Mouse (Mus musculus): ENCODE results near the gene Pik3c2g. TPM values are rescaled to one million over a fixed set of nuclear protein-coding genes. Genes with fewer than 3 reads are reported as not detected.

Pik3c2g gene
- polyA plus RNA-seq, 1 experiment from 2014 or later, result 3.2 TPM

- Histone ChIP-seq H3K4me3 (ENCODE audit: low read depth, low read length) (no peak overlapping the region), H3K27me3 (ENCODE audit: control insufficient read depth, insufficient read depth, low read length) (no peaks in the 10 kb centered on the region), H3K9me3 (ENCODE audit: control insufficient read depth, low read depth, low read length) (no peaks in the 10 kb centered on the region), H3K4me2 (replicated peaks; ENCODE audit: low read depth, low read length) (no peak overlapping the region), H3K36me3 (ENCODE audit: control insufficient read depth, insufficient read depth, low read length) (no peaks in the 10 kb centered on the region), H3K27ac (ENCODE audit: low read length) (no peak overlapping the region), H3K4me1 (ENCODE audit: control insufficient read depth, insufficient read depth, low read length) (no peaks in the 10 kb centered on the region), H3K9ac (replicated peaks; ENCODE audit: low read depth, low read length) (no peak overlapping the region)
- WGBS, result 47% methylated on average over 3 of the region's 3 CpGs
- no peak for ATAC-seq (ENCODE audit: insufficient number of reproducible peaks, insufficient read depth, low FRiP score, low read depth)
Observed at GRCm38 (mm10) chr6:139770535-139770934, 183.5 kb downstream of the Pik3c2g start.

GRCm38 (mm10) chr6:139777576-139778282 lies 190.7 kb downstream of the Pik3c2g start:
- H3K9ac ChIP-seq (replicated peaks; ENCODE audit: low read depth, low read length), result no peak overlapping the region
- WGBS, result 32% methylated on average over 11 of the region's 11 CpGs
- no peak overlapping the region for H3K4me2 ChIP-seq (replicated peaks; ENCODE audit: low read depth, low read length)
- no peak for ATAC-seq (ENCODE audit: insufficient number of reproducible peaks, insufficient read depth, low FRiP score, low read depth)
- H3K36me3 ChIP-seq (ENCODE audit: control insufficient read depth, insufficient read depth, low read length), result no peaks in the 10 kb centered on the region
- peaks cover 4% of the 10 kb centered on the region for H3K4me1 ChIP-seq (ENCODE audit: control insufficient read depth, insufficient read depth, low read length)
- H3K9me3 ChIP-seq (ENCODE audit: control insufficient read depth, low read depth, low read length), result no peaks in the 10 kb centered on the region
- no peak overlapping the region; the same call in 1 of the 2 replicates for H3K27ac ChIP-seq (ENCODE audit: low read length)
- H3K4me3 ChIP-seq (ENCODE audit: low read depth, low read length), result no peak overlapping the region
- no peaks in the 10 kb centered on the region for H3K27me3 ChIP-seq (ENCODE audit: control insufficient read depth, insufficient read depth, low read length)

- ATAC-seq (ENCODE audit: insufficient number of reproducible peaks, insufficient read depth, low FRiP score, low read depth), result no peak
- no peak overlapping the region for H3K4me3 ChIP-seq (ENCODE audit: low read depth, low read length)
- peaks cover 4% of the 10 kb centered on the region for H3K4me1 ChIP-seq (ENCODE audit: control insufficient read depth, insufficient read depth, low read length)
- H3K27me3 ChIP-seq (ENCODE audit: control insufficient read depth, insufficient read depth, low read length), result no peaks in the 10 kb centered on the region
- no peaks in the 10 kb centered on the region for H3K36me3 ChIP-seq (ENCODE audit: control insufficient read depth, insufficient read depth, low read length)
- H3K9ac ChIP-seq (replicated peaks; ENCODE audit: low read depth, low read length), result no peak overlapping the region
- H3K27ac ChIP-seq (ENCODE audit: low read length), result no peak overlapping the region
- H3K4me2 ChIP-seq (replicated peaks; ENCODE audit: low read depth, low read length), result no peak overlapping the region
- H3K9me3 ChIP-seq (ENCODE audit: control insufficient read depth, low read depth, low read length), result no peaks in the 10 kb centered on the region
- 74% methylated on average over 2 of the region's 2 CpGs for WGBS
Observed at GRCm38 (mm10) chr6:139780028-139780427, 193.0 kb downstream of the Pik3c2g start.

- 34% methylated on average over 4 of the region's 4 CpGs for whole genome bisulfite sequencing
- Histone ChIP-seq H3K27ac (ENCODE audit: low read length) (no peak overlapping the region), H3K27me3 (ENCODE audit: control insufficient read depth, insufficient read depth, low read length) (no peaks in the 10 kb centered on the region), H3K4me3 (ENCODE audit: low read depth, low read length) (no peak overlapping the region), H3K4me2 (replicated peaks; ENCODE audit: low read depth, low read length) (no peak overlapping the region), H3K9ac (replicated peaks; ENCODE audit: low read depth, low read length) (no peak overlapping the region), H3K9me3 (ENCODE audit: control insufficient read depth, low read depth, low read length) (no peaks in the 10 kb centered on the region), H3K36me3 (ENCODE audit: control insufficient read depth, insufficient read depth, low read length) (no peaks in the 10 kb centered on the region), H3K4me1 (ENCODE audit: control insufficient read depth, insufficient read depth, low read length) (no peaks in the 10 kb centered on the region)
- no peak for ATAC-seq (ENCODE audit: insufficient number of reproducible peaks, insufficient read depth, low FRiP score, low read depth)
Observed at GRCm38 (mm10) chr6:139789479-139789878, 202.5 kb downstream of the Pik3c2g start.

- no peaks in the 10 kb centered on the region for H3K36me3 ChIP-seq (ENCODE audit: control insufficient read depth, insufficient read depth, low read length)
- WGBS, result 84% methylated on average over 8 of the region's 8 CpGs
- H3K4me2 ChIP-seq (replicated peaks; ENCODE audit: low read depth, low read length), result no peak overlapping the region
- no peak overlapping the region for H3K9ac ChIP-seq (replicated peaks; ENCODE audit: low read depth, low read length)
- no peaks in the 10 kb centered on the region for H3K9me3 ChIP-seq (ENCODE audit: control insufficient read depth, low read depth, low read length)
- ATAC-seq (ENCODE audit: insufficient number of reproducible peaks, insufficient read depth, low FRiP score, low read depth), result no peak
- H3K4me3 ChIP-seq (ENCODE audit: low read depth, low read length), result no peak overlapping the region
- H3K27ac ChIP-seq (ENCODE audit: low read length), result no peak overlapping the region
- H3K4me1 ChIP-seq (ENCODE audit: control insufficient read depth, insufficient read depth, low read length), result no peaks in the 10 kb centered on the region
- H3K27me3 ChIP-seq (ENCODE audit: control insufficient read depth, insufficient read depth, low read length), result no peaks in the 10 kb centered on the region
Observed at GRCm38 (mm10) chr6:139799541-139800226, 212.7 kb downstream of the Pik3c2g start.

GRCm38 (mm10) chr6:139821916-139822315 lies 234.9 kb downstream of the Pik3c2g start:
- no peaks in the 10 kb centered on the region for H3K9me3 ChIP-seq (ENCODE audit: control insufficient read depth, low read depth, low read length)
- no peak overlapping the region for H3K9ac ChIP-seq (replicated peaks; ENCODE audit: low read depth, low read length)
- no peak overlapping the region for H3K27ac ChIP-seq (ENCODE audit: low read length)
- H3K4me2 ChIP-seq (replicated peaks; ENCODE audit: low read depth, low read length), result no peak overlapping the region
- no peak for ATAC-seq (ENCODE audit: insufficient number of reproducible peaks, insufficient read depth, low FRiP score, low read depth)
- H3K27me3 ChIP-seq (ENCODE audit: control insufficient read depth, insufficient read depth, low read length), result no peaks in the 10 kb centered on the region
- H3K4me1 ChIP-seq (ENCODE audit: control insufficient read depth, insufficient read depth, low read length), result 0 out of 2 replicates have a peak, but pooled peaks cover 3% of the 10 kb centered on the region
- WGBS, result 73% methylated on average over 8 of the region's 8 CpGs
- no peaks in the 10 kb centered on the region for H3K36me3 ChIP-seq (ENCODE audit: control insufficient read depth, insufficient read depth, low read length)
- H3K4me3 ChIP-seq (ENCODE audit: low read depth, low read length), result no peak overlapping the region

- Histone ChIP-seq H3K27me3 (ENCODE audit: control insufficient read depth, insufficient read depth, low read length) (no peaks in the 10 kb centered on the region), H3K27ac (ENCODE audit: low read length) (no peak overlapping the region), H3K36me3 (ENCODE audit: control insufficient read depth, insufficient read depth, low read length) (no peaks in the 10 kb centered on the region), H3K9ac (replicated peaks; ENCODE audit: low read depth, low read length) (no peak overlapping the region), H3K4me1 (ENCODE audit: control insufficient read depth, insufficient read depth, low read length) (peaks cover 5% of the 10 kb centered on the region; the same call in 1 of the 2 replicates), H3K4me3 (ENCODE audit: low read depth, low read length) (no peak overlapping the region), H3K4me2 (replicated peaks; ENCODE audit: low read depth, low read length) (no peak overlapping the region), H3K9me3 (ENCODE audit: control insufficient read depth, low read depth, low read length) (no peaks in the 10 kb centered on the region)
- no peak for ATAC-seq (ENCODE audit: insufficient number of reproducible peaks, insufficient read depth, low FRiP score, low read depth)
- 74% methylated on average over 6 of the region's 6 CpGs for WGBS
Observed at GRCm38 (mm10) chr6:139838239-139838638, 251.2 kb downstream of the Pik3c2g start.

- H3K4me3 ChIP-seq (ENCODE audit: low read depth, low read length), result no peak overlapping the region
- ATAC-seq (ENCODE audit: insufficient number of reproducible peaks, insufficient read depth, low FRiP score, low read depth), result no peak
- H3K36me3 ChIP-seq (ENCODE audit: control insufficient read depth, insufficient read depth, low read length), result no peaks in the 10 kb centered on the region
- H3K27me3 ChIP-seq (ENCODE audit: control insufficient read depth, insufficient read depth, low read length), result no peaks in the 10 kb centered on the region
- H3K9me3 ChIP-seq (ENCODE audit: control insufficient read depth, low read depth, low read length), result no peaks in the 10 kb centered on the region
- no peak overlapping the region for H3K27ac ChIP-seq (ENCODE audit: low read length)
- peaks cover 5% of the 10 kb centered on the region; the same call in 1 of the 2 replicates for H3K4me1 ChIP-seq (ENCODE audit: control insufficient read depth, insufficient read depth, low read length)
- H3K4me2 ChIP-seq (replicated peaks; ENCODE audit: low read depth, low read length), result no peak overlapping the region
- no peak overlapping the region for H3K9ac ChIP-seq (replicated peaks; ENCODE audit: low read depth, low read length)
- WGBS, result 93% methylated on average over 3 of the region's 3 CpGs
Observed at GRCm38 (mm10) chr6:139838713-139839112, 251.7 kb downstream of the Pik3c2g start.
